Mouse (Mus musculus) ES-Bruce4 (cell line): Measurements from ENCODE around the gene Myo6.

Source experiments
- CTCF ChIP-seq: IDR thresholded peaks from one replicate; pipeline ENCODE4 v1.8.1; 2011; ENCODE audit warnings: low read depth, low read length
- EP300 ChIP-seq: IDR thresholded peaks from 2 replicates; pipeline ENCODE4 v1.6.1; 2011; ENCODE audit warnings: low read depth, low read length; ENCODE audit not compliant: insufficient read depth
- POLR2A ChIP-seq: IDR thresholded peaks from one replicate; pipeline ENCODE4 v1.8.1; 2011; ENCODE audit warnings: low read length; ENCODE audit not compliant: insufficient read depth

- no peak for TF ChIP-seq POLR2A
- no peak for TF ChIP-seq CTCF
- TF ChIP-seq EP300 = no peak
These were observed 7.8 kb downstream of the Myo6 start for GRCm38 (mm10) chr9:80172396-80173222.
